Mouse (Mus musculus) neural tube, embryonic 10.5 days (tissue): ENCODE data around the gene 4632433K11Rik.
A peak's percentile ranks its signal among the peaks of the same experiment; 100 is the strongest.
"Not testable (repeated sequence)": the region's sequence is repeated elsewhere in the genome, so short reads cannot be mapped to it uniquely, and the experiment has no call there.

Experiments
- DNase-seq: peaks from one replicate; pipeline ENCODE4 v3.0.0-alpha.2; 2017; ENCODE audit warnings: low spot score; ENCODE audit errors: extremely low spot score

4632433K11Rik gene

DNA sequence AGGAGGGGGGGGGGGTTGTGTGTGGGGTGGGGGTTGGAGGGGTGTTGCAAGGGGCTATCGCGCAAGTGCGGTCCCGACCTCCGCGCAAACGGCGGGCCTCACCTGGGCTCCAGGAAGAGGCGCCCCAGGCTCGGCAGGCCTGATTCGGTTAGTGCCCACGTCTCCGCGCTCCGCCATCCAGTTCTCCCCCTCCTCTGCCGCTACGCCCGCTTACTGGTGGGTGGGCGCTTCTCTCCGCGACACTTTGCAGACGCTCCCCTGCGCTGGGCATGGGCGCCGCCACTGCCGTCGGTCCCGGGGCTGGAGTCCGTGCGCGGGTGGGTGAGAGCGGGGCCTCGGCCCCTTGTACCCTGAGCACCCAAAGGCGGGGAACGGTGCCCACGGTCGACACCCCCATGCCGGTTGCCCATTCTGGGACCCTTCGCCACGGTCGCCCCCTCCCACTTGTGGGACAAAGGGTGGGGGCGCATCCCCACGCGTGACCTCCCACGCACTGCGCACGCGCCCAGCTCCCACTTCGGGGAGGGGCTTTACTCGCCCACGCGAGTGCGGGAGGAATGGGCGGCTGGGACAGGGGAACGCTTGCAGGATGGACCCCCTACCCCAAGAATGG is 22.8 kb downstream of the 4632433K11Rik start:
- peak; percentile 40 for DNase-seq

DNA sequence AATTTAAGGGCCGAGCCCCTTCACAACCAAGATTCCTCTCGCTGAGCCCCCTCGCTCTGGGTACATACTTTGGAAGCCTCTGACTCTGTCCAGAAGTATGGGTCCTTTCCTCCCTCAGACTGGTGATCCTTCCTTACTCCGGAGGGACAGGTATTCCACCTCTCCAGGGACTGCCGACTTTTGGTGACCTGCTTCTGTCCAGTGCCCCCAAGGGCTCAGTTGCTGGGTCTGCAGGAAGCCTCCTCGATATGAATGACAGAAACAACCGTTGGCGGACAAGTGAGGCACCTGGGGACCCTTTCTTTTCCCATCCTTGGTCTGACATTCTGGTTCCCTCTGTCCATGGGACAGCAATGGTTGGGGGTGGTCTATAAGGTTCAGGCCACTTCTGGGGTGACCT is 23.5 kb downstream of the 4632433K11Rik start:
- DNase-seq = no peak

DNA sequence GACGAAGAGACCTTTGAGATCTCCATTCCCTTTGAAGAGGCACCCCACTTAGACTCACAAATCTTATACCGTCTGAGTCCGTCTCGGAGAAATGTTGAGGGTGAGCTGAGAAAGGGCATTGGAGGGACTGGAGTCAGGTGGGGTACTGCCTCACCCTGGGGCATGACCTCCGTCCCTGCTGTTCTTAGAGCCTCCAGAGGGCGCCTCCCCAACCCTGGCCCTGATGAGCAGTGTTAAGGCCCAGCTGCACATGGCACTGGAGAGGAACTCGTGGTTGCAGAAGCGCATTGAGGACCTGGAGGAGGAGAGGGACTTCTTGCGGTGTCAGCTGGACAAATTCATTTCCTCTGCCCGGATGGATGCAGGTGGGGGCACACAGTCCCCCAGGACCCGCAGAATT is 23.9 kb downstream of the 4632433K11Rik start:
- peak; percentile 31 for DNase-seq

DNA sequence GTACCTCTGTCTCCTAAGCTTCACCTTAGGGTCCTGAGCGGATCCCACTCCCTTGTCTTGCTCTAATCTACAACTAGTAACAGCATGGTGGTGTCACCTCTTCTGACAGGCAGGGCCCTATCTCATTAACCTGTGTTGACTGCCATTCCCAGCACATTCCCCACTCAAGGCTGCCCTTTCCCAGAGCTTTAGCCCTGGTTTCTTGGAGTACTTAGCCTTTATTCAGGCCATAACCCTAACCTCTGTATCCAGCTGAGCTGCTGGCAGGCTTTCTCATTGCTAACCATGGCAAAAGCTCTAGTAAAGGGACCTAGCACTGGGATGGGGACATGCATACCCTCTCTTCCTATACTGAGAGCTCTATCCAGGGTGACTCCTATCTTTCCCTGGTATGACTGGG is 24.7 kb downstream of the 4632433K11Rik start:
- DNase-seq = no peak

DNA sequence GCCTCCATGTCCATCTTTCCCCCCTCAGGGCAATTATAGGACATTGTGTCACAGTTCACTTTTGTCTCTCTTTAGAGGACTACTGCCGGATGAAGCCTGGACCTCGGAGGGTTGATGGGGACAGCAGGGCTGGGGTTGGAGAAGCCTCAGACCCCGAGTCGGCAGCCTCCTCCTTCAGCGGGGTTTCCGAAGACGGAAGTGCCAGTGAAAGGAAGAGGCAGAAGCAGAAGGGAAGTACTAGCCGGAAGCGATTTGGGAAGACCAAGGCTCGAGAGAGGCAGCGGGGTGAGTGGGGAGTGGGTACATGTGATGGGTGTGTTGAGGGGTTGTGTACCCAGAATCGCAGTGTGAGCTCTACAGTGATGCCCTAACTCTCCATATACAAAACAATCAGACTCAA is 25.5 kb downstream of the 4632433K11Rik start:
- no peak for DNase-seq

DNA sequence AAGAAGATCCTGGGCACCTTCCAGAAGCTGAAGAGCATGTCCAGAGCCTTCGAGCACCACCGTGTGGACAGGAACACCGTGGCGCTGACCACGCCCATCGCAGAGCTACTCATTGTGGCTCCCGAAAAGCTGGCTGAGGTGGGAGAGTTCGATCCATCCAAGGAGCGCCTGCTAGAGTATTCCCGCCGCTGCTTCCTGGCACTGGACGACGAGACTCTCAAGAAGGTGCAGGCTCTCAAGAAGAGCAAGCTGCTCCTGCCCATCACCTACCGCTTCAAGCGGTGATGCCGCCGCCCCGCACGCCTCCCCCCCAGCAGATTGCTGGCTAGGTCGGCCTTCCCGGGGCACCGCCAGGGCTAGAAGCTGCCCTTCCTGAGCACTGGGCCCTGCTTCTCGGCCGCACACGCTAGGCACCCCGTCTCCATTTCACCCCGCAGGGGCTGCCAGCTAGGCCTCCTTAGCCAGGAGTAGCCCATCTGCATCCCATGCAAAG is 26.4 kb downstream of the 4632433K11Rik start:
- peak; percentile 81 for DNase-seq

DNA sequence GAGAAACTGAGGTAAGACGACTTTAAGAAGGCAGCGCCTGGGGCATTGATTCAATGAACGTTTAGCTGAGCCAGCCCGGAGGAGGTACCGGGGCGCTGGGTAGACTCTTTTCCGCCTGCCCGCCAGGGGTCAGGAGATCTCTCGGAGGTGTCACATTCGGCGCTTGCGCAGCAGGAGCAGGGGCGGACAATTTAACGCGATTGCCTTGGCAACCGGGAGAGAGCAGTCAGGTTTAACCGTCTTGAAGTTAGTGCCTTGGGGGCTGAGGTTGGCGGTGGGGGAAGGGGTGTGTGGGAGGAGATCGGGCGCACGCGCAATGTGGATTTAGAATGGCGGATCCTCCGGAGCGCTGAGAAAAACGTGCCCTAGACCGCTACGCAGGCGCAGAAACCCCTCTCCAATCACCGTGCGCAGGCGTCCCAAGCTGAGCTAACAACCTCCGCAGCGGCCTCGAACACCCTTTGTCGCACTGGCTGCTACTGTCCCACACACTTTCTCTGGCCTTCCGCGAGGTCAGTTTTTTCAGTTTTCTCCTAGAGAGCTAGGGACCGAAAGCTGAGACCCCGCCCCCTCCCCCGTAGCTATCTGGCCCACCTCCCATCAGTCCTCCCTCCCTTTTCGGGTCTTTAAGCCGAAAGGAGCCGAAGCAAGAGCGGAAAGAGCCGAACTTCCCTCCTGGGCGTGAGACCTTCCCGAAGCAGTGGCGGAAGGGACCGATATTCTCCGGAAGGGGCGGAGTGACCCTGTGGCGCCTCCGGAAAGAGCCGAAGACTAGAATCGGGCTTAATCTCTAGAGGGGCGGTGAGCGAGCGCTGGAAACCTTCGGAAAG is 27.2 kb downstream of the 4632433K11Rik start:
- DNase-seq = peak; percentile 97

DNA sequence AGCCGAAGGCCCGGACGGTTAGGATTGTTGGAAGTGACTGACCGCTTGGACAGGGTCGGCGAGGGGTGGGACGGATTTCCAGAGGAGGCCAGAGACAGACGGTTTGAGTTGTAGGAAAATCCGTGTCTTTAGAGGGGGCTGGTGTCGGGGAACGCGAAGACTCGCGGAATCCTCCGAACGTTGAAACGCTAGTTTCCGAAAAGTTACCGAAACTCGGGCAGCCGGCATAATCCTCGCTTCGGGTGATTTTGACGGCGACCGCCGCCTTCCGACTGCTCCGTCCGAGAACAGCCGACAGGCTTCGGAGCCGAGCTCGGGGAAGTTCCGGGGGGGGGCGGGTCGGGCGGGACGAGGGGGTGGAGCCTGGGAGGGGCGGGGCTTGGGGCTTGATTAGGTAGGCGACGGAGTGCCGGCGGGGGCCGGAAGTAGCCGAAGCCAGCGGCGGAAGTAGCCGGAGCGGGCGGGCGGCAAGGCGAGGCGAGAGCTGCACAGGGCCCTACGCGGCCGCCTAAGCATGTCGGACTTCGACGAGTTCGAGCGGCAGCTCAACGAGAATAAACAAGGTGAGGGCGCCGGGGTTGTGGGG is 27.9 kb downstream of the 4632433K11Rik start, which contains the start of gene U2af2:
U2af2 (plus strand) TSS at position 370 of the 586 bp plus-strand sequence.
- DNase-seq = peak; percentile 94

DNA sequence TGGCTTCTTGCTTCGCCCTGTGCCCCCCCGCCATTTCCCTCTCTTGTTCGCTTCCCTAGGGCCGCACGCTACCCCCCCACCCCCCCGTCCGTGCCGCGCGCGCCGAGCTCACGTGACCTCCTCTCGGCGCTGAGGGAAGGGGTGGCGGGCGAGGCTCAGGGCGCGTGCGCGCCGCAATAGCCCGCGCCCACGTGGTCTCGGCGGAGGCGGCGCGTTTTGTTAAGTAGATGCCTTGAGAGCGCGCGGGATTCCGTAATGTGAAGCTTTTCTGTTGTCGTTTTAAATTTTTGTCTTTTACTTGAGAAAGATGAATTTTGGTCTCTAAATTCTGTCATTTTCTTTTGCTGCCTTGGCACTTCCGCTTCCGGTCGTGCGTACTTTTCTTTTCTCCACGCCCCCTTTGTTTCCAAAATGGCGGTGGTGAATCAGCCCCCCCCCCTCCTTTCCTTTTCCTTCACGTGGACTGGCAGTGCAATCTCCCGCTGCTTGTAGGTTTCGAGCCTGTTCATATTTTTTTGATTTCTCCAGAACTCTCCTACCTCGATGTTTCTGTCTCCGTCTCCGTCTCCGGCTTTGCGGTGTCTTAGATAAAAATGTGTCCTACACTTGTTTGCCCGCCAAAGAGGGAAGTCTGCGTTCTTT is 28.6 kb downstream of the 4632433K11Rik start:
- DNase-seq = peak; percentile 88

DNA sequence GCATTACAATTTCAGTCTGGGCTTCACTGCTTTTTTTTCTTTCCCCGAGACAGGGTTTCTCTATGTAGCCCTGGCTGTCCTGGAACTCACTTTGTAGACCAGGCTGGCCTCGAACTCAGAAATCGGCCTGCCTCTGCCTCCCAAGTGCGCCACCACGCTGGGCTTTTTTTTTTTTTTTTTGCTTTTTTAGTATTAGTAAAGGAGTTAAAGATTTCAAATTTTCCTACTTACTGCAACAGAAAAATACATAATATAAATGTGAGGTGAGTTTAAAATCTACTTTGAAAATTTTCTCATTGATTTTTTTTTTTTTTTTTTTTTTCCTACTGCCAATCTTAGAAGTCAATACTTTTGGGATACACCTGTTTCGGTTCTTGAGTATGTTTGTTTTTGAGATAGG is 31.0 kb downstream of the 4632433K11Rik start:
- DNase-seq = no peak

DNA sequence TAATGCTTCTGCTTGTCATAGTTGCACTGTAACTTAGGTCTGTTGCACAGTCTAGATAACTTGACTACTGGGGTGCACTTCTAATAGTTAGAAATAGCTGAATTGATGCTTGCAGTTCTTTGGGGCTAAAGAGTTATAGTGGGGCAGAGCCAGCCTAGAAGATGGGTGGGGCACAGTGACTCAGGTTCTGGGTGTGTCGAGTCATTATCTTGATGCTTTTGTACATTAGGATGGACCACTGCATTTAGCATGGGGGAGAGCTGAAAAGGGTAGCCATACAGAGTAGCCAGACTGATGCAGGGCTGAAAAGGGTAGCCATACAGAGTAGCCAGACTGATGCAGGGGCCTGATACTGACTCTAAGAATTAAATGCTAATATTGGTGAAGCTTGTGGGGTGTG is 39.7 kb downstream of the 4632433K11Rik start:
- no peak for DNase-seq

DNA sequence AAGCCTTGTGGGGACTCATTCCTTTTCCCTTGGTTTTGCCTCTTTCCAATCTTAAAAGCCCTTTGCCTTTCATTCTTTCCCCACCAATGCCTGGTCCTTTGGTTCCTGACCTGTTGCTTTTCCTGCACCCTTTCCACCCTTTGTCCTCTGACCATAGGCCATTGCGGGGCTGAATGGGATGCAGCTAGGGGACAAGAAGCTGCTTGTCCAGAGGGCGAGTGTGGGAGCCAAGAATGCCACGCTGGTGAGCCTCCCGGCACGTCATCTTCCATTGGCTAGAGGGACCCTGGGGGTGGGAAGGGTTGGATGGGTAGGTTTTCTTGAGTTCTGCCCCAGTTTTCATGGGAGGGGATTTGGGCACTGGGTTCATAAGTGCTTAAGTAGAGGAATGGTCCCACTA is 41.1 kb downstream of the 4632433K11Rik start:
- no peak for DNase-seq

DNA sequence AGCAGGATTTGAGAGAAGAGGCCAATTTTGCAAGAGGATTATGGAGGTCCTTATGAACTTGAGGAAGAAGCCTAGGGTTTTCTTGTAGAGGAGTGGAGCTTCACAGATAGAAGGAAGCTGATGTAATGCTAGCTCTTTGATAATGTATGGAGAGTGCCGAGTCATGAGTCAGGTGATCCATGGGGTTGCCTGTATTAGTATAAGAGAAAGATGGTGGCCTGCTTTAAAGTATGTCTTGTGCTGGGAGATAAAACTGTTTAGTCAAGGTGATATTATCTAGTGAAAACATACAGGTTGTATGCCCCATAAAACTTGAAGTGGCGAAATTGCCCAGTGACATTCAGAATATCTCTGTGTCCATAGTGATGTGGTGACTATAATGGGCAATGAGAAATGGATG is 43.0 kb downstream of the 4632433K11Rik start:
- DNase-seq = no peak

DNA sequence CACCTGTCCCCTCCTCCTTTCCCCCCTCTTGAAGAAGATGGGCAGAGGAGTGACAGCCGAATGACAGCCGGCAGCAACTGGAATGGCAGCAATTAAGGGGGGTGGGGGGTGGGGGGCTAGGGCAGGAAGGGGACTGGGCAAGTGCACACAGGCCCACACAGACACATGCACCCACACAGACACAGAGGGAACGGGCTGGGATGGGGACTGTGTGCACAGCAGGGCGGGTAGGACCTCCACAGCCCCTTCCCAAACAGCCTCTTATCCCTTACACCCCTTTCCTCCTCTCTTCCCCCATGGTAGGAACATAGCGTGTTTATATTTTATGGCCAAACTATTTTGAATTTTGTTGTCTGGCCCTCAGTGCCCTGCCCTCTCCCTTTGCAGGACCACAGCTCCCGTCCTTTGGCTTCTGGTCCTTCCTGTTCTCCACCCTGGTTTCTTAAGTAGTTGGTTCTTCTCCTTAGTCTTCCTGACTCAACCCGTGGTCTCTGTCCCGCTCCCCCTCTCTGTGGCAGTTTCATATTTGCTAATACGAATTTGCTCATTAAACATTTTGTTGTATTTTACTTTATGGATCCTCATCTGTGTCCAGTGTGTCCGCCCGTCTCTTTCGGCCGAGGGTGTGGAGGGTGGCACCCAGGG is 45.6 kb downstream of the 4632433K11Rik start:
- DNase-seq = not testable (repeated sequence)

DNA sequence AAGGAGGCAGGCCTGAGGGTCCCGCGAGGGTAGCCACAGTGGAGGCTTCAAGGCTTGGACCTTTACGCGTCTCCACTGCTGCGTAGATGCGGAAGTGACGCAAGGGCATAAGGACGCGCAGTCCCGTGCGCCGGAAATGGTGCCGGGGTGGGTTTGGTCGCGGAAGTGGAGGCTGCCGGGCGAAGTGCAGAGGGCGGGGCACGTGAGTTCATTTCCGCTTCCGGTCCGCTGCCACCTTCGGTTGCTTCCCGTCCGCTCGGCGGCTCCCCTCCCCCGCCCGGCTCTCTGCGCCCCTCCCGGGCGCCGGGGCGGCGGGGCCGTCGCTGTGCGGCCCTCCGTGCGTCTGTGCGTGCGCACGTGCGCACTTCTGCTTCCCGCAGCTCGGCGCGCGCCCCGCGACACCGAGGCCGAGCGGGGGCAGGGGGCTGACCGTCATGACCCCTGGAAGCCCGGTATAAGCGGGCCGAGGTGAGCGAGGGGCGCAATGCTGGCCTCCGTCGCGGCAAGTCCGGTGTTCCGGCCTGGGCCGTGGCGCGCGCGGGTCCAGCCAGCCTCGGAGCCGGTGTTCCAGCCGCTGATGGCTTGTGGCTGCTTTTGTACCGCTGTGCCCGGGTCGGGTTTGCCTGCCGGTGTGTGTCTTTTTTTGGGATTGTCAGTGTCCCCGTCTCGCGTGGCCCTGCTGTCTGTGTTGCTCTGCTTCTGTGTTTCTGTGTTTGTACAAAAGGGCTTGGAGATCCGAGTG is 46.3 kb downstream of the 4632433K11Rik start, which contains the start of gene Epn1:
Epn1 (plus strand) TSS at position 226 of the 742 bp plus-strand sequence.
- peak; percentile 96 for DNase-seq

DNA sequence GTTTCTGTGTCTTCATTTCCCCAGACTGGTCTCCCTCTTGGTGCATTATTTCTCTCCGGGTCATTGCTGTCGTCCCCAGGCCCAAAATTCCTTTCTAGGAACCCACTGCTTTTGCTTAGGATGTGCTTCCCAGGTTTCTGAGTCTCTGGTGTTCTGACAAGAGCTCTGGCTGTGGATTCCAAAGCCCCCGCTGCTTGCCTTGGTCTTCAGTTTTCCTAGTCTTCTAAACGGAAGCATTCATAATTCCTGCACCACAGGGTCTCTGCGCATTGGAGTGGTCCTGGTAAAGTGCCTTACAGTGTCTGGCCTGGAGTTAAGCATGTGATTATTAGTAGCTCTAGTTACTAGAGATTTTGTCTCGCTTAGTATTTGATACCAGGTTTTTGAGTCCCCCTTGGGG is 46.9 kb downstream of the 4632433K11Rik start:
- peak; percentile 23 for DNase-seq

DNA sequence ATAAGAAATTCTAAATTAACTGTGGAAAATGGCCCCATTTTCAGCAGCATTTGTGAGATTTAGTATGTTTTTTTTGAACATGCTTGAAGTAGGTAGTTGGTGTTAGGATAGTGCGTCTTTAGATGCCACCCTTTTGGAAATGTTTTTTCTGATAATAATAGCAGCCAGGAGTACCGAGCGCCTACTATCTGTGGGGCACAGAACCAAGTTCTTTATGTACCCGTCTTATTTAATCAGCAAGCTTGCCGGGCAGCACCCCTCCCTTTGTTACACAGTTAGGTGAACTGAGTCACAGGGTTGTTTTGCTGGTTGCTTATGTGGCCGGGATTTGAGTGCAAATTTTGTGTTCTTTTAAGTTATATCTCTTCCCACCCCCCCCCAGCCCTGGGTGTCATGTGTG is 47.3 kb downstream of the 4632433K11Rik start:
- DNase-seq = no peak

DNA sequence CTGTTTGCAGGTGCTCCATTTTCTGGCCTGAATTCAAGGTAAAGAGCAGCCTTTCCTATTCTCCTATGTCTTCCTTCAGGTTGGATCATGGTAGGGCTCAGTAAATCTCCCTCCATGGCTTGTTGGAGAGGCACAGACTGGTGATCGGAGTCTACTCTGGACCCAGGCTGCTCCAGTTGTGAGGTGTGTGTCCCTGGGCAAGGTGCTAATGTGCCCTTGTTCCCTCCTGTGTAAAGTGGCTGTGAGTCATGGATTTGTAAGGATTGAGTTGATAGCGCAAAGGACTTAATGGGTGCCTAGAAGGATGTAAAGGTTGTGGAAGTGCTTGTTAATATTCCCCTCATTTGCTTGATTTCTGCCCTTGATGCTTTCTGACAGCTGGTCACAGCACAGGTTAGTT is 48.0 kb downstream of the 4632433K11Rik start:
- no peak for DNase-seq

DNA sequence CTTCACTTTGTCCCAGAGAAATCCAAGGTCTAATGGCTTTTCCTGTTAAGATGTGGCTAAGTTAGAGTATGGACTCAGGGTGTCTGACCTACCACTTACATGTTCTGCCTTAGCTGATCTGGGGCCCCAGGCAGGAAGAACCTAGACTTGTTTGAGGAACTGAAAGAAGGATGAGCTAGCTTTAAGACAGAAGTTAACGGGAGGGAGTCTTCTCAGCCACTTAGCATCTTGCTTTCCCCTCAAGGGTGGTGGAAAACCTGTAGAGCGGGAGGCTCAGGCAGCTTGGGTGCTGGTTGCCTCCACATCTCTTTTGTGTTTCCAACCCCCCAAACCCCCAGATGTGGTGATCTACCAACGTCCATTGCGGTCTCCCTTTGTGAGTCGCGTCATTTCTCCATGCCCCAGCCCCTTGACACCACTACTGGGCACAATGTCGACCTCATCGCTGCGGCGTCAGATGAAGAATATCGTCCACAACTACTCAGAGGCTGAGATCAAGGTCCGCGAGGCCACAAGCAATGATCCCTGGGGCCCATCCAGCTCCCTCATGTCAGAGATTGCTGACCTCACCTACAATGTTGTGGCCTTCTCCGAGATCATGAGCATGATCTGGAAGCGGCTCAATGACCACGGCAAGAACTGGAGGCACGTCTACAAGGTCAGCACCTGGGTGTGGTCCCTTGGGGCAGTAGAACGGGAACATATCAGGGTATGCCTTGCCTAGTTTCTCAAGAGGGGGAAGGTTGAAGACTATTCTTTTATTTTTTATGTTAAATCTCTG is 49.6 kb downstream of the 4632433K11Rik start:
- DNase-seq = no peak
